Mouse (Mus musculus) midbrain, embryonic 10.5 days (tissue): ENCODE measurements around the gene Cd177. TPM values are rescaled to one million over a fixed set of nuclear protein-coding genes. Genes with fewer than 3 reads are reported as not detected.
"Not testable (repeated sequence)": the region's sequence is repeated elsewhere in the genome, so short reads cannot be mapped to it uniquely, and the experiment has no call there.

Experiments
- DNase-seq: peaks from one replicate; pipeline ENCODE4 v3.0.0-alpha.2; 2017; ENCODE audit warnings: low spot score
- H3K27ac ChIP-seq: fragments of 300-500 bp; sonication (generic); replicated peaks from 2 replicates; pipeline ENCODE4 v1.5.1; 2016; ENCODE audit warnings: mild to moderate bottlenecking
- H3K27me3 ChIP-seq: fragments of 300-500 bp; sonication (generic); 2 replicates; pipeline ENCODE4 v1.6.1; 2016; ENCODE audit warnings: low read depth, mild to moderate bottlenecking; ENCODE audit not compliant: poor library complexity, severe bottlenecking
- H3K36me3 ChIP-seq: fragments of 300-500 bp; sonication (generic); 2 replicates; pipeline ENCODE4 v1.6.1; 2016; ENCODE audit warnings: mild to moderate bottlenecking, moderate library complexity
- H3K4me1 ChIP-seq: fragments of 300-500 bp; sonication (generic); 2 replicates; pipeline ENCODE4 v1.6.1; 2016
- H3K4me3 ChIP-seq: fragments of 300-500 bp; sonication (generic); 2 replicates; pipeline ENCODE4 v1.5.1; 2016; ENCODE audit warnings: mild to moderate bottlenecking, moderate library complexity
- H3K9me3 ChIP-seq: fragments of 300-500 bp; sonication (generic); replicated peaks from 2 replicates; pipeline ENCODE4 v1.6.1; 2016; ENCODE audit warnings: mild to moderate bottlenecking
- WGBS: fragments of 180-500 bp; shearing (Covaris S2); methylation state at CpG from one replicate; pipeline ENCODE4 v1.1.7; 2016; 5-methylcytosine and 5-hydroxymethylcytosine counted together
- polyA plus RNA-seq: library from polyadenylated mRNA; unstranded; fragments of >200 nt; fragmentation: Nextera tagmentation; extraction: Ambion mirVana; gene quantifications from 2 replicates; pipeline ENCODE4 v1.2.1, GENCODE M21; 2016

Gene Cd177
- not detected in 2 replicates for polyA plus RNA-seq

DNA sequence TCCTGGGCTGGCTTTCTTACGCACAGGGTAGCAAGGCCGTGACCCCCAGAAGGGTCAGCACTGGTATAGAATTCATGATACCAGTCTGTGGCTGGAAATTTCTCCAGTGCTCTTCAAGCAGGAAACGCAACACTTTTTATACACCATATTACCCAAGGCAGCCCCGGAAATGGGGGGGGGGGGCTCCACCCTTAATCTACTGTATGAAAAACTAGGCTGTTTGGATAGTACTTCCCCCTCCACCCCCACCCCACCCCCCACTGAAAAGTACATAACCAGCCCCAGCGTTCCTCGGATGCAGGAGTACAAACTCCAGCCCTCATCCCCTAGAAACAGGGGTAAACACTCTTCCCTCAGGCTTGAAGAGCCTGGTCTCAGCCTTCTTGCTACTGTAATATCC lies at the start of gene Cd177:
Gene Cd177, minus strand, starts transcription at position 101 of the 400 bp plus-strand sequence.
- no peak within 1 kb of the TSS for H3K4me3 ChIP-seq
- H3K4me1 ChIP-seq, result no peaks in the 10 kb centered on the region
- WGBS, result 88% methylated on average over 6 of the region's 6 CpGs
- H3K36me3 ChIP-seq, result no peaks in the 10 kb centered on the region
- DNase-seq, result no peak
- no peak within 1 kb of the TSS for H3K27ac ChIP-seq
- H3K9me3 ChIP-seq, result no peaks in the 10 kb centered on the region
- no peaks in the 10 kb centered on the region for H3K27me3 ChIP-seq

GRCm38 (mm10) chr7:24809041-24809440 lies 48.9 kb upstream of the Cd177 start:
- H3K27me3 ChIP-seq, result no peaks in the 10 kb centered on the region
- 52% methylated on average over 2 of the region's 2 CpGs for WGBS
- no peaks in the 10 kb centered on the region for H3K36me3 ChIP-seq
- no peak for DNase-seq
- no peak overlapping the region for H3K27ac ChIP-seq
- H3K4me3 ChIP-seq, result no peak overlapping the region
- no peaks in the 10 kb centered on the region for H3K9me3 ChIP-seq
- H3K4me1 ChIP-seq, result peaks cover 7% of the 10 kb centered on the region; the same call in 1 of the 2 replicates

DNA sequence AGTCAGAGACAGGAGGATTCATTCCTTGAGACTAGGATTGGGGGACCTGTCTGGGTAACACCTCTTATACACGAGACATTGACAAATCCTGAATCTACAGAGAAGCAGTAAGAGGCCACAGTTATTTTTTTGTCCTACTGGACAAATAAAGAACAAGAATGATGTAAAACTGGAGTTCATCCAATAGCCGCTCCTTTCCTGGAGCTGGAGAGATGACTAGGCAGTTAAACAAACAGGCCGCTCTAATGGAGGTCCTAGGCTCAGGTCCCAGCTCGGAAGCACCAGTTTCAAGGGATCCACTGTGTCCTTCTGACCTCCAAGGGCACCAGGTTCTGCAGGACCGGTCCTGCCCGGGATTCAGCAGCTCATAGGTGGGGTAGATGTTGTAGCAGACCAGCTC lies 44.7 kb upstream of the Cd177 start:
- Histone ChIP-seq H3K36me3 (no peaks in the 10 kb centered on the region), H3K27me3 (no peaks in the 10 kb centered on the region), H3K4me1 (peaks cover 7% of the 10 kb centered on the region; the same call in 1 of the 2 replicates), H3K4me3 (no peak overlapping the region), H3K9me3 (no peaks in the 10 kb centered on the region), H3K27ac (no peak overlapping the region)
- WGBS, result 76% methylated on average over 6 of the region's 6 CpGs
- DNase-seq, result no peak

DNA sequence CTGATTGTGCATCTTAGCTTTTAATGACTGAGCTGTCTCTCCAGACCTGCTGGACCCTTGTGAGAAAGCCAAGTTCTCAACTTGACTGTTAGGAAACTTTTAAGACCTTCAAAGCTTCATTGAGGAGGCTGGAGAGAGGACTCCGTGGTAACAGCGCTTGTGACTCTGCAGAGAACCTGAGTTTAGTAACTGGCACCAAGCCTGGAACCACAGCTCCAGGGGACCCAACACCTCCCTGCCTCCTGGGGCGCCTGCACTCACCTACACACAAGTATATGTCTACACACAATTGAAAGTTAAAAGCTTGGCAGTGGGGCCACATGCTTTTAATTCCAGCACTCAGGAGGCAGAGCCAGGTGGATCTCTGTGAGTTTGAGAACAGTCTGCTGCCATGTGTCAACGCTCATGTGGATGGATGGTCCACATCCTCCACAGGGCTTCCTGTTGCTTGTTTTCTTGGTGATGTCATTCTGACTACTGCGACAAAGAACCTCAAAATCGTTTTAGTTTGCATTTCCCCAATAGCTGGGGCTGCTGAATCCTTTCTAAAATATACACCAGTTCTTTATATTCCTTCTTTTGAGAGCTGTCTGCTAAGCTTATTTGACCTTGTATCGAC lies 42.1 kb upstream of the Cd177 start:
- H3K27ac ChIP-seq, result no peak overlapping the region
- peaks cover 5% of the 10 kb centered on the region; the same call in 1 of the 2 replicates for H3K9me3 ChIP-seq
- H3K4me3 ChIP-seq, result no peak overlapping the region
- H3K36me3 ChIP-seq, result no peaks in the 10 kb centered on the region
- no peak for DNase-seq
- no peaks in the 10 kb centered on the region for H3K4me1 ChIP-seq
- H3K27me3 ChIP-seq, result no peaks in the 10 kb centered on the region
- WGBS, result 80% methylated on average over 7 of the region's 7 CpGs

DNA sequence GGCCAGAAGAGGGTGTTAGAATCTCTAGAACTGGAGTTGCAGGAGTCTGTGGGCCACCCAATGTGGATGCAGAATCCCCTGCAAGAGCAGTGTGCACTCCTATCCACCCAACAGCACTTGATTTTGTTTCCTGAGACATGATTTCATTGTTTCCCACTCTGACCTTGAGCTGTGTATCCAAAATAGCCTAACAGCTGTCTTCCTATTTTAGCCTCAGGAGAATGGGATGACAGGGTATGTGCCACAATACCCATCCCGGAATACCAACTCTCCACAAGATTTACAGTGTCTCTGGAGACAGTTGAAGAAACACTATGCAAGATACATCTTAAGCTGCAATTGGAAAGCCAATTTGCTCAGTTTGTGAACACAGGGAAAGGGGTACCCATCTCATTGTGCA lies 37.8 kb upstream of the Cd177 start:
- H3K9me3 ChIP-seq, result peaks cover 19% of the 10 kb centered on the region; the same call in 1 of the 2 replicates
- DNase-seq, result no peak
- no peaks in the 10 kb centered on the region for H3K4me1 ChIP-seq
- H3K27ac ChIP-seq, result no peak overlapping the region
- WGBS, result 96% methylated on average over 1 of the region's 1 CpGs
- no peaks in the 10 kb centered on the region for H3K36me3 ChIP-seq
- H3K4me3 ChIP-seq, result no peak overlapping the region
- no peaks in the 10 kb centered on the region for H3K27me3 ChIP-seq

DNA sequence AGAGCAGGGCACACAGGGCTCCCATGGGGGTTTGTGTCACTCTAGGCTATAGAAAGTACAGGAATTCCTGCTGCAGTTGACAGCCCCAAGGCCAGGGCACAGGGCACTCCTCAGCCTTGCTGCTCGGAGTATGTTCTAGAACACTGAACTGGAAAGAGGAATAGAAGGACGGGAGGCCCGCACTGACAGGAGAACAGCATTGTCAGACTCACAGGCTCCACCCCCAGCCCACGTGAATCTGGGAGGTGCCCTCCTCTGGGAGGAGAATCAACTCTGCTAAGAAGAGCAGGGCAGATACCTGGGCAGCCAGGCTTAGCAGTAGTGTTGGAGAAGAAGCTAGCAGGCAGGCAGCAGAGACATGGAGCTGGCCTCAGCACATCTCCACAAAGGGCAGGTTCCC lies 16.8 kb upstream of the Cd177 start, which contains the start of gene Ceacam10:
Gene Ceacam10, plus strand, starts transcription at position 289 of the 400 bp plus-strand sequence.
- H3K4me3 ChIP-seq, H3K36me3 ChIP-seq, H3K9me3 ChIP-seq, H3K4me1 ChIP-seq, H3K27ac ChIP-seq, H3K27me3 ChIP-seq, DNase-seq: not testable (repeated sequence)
- WGBS, result 49% methylated on average over 4 of the region's 4 CpGs

GRCm38 (mm10) chr7:24776145-24776544 lies 16.0 kb upstream of the Cd177 start:
- Histone ChIP-seq H3K4me3 (no peak overlapping the region), H3K27ac (no peak overlapping the region), H3K9me3 (no peaks in the 10 kb centered on the region), H3K27me3 (no peaks in the 10 kb centered on the region), H3K36me3 (no peaks in the 10 kb centered on the region), H3K4me1 (no peaks in the 10 kb centered on the region)
- DNase-seq, result no peak
- 76% methylated on average over 2 of the region's 2 CpGs for WGBS

- no peaks in the 10 kb centered on the region for H3K27me3 ChIP-seq
- no peak overlapping the region for H3K27ac ChIP-seq
- H3K4me3 ChIP-seq, result no peak overlapping the region
- no peaks in the 10 kb centered on the region; the same call in 1 of the 2 replicates for H3K9me3 ChIP-seq
- no peaks in the 10 kb centered on the region for H3K4me1 ChIP-seq
- WGBS, result 63% methylated on average over 3 of the region's 3 CpGs
- no peak for DNase-seq
- H3K36me3 ChIP-seq, result no peaks in the 10 kb centered on the region
Observed at GRCm38 (mm10) chr7:24773942-24774535, 13.9 kb upstream of the Cd177 start.

GRCm38 (mm10) chr7:24771361-24771760 lies 11.2 kb upstream of the Cd177 start:
- no peaks in the 10 kb centered on the region for H3K27me3 ChIP-seq
- no peaks in the 10 kb centered on the region; the same call in 1 of the 2 replicates for H3K9me3 ChIP-seq
- H3K4me3 ChIP-seq, result no peak overlapping the region
- no peak overlapping the region for H3K27ac ChIP-seq
- H3K36me3 ChIP-seq, result no peaks in the 10 kb centered on the region
- peaks cover 6% of the 10 kb centered on the region for H3K4me1 ChIP-seq
- no peak for DNase-seq

DNA sequence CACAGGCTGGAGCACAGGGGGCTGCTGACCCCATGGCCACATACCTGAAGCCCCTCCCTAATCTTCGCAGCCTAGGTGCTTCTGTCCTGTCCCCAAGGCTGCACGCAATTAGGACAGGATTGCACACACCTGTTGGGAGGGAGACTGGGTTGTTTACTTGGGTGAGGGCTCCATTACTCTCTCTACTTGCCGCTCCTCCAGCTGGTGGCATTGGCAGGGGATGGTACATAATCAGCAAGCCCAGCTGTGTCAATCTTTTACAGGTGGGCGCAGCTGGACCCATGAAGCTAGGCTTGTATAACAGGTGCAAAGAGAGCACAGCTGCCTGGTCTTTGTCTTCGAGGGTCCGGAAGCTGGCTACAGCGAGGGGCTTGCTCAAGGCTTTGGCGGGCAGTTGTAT lies 2.5 kb upstream of the Cd177 start:
- no peak overlapping the region for H3K27ac ChIP-seq
- H3K4me3 ChIP-seq, result no peak overlapping the region
- no peaks in the 10 kb centered on the region for H3K27me3 ChIP-seq
- no peaks in the 10 kb centered on the region for H3K36me3 ChIP-seq
- H3K9me3 ChIP-seq, result no peaks in the 10 kb centered on the region
- peaks cover 2% of the 10 kb centered on the region for H3K4me1 ChIP-seq
- WGBS, result 87% methylated on average over 8 of the region's 8 CpGs
- no peak for DNase-seq

DNA sequence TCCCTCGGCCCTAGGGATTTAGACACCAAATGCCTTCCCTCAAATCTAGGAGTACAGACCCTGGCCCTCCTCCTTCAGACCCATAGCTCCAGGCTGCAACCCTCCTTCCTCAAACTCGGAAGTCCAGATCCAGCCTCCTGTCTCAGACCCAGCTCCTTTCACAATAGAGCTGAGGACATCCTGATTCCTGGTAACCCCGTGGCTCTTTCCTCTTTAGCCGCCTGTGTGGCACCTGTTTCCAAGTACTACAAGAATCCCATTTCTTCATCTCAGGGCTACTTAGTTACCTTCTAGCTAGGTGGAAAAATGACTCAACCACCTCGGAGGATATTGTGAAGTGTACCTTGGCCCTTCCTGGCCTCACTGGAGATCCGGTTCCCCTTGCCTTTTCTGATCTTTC lies 1.1 kb upstream of the Cd177 start:
- DNase-seq, result no peak
- no peak overlapping the region for H3K4me3 ChIP-seq
- no peaks in the 10 kb centered on the region for H3K4me1 ChIP-seq
- WGBS, result 76% methylated on average over 6 of the region's 6 CpGs
- H3K9me3 ChIP-seq, result no peaks in the 10 kb centered on the region
- H3K27me3 ChIP-seq, result no peaks in the 10 kb centered on the region
- H3K36me3 ChIP-seq, result no peaks in the 10 kb centered on the region
- H3K27ac ChIP-seq, result no peak overlapping the region

DNA sequence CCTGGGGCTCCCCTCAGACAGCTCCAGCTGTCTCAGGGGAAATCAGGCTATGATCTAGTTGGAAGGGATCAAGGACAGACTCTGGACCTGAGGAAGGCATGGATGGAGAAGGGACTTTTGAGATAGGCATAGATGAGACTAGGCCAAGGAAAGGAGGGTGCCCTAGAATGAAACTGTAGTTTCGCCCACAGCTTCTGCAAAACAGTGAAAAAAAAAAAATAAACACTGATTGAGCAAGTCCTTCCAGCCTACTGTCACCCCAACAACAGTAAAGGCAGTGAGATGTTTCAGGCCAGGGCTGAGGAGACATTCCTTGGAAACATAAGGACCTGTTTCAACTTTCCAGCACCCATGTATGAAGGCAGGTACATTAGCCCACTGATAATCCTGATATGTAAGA lies 1.6 kb downstream of the Cd177 start:
- Histone ChIP-seq H3K4me3 (no peak overlapping the region), H3K4me1 (no peaks in the 10 kb centered on the region), H3K9me3 (no peaks in the 10 kb centered on the region), H3K36me3 (no peaks in the 10 kb centered on the region), H3K27me3 (no peaks in the 10 kb centered on the region), H3K27ac (no peak overlapping the region)
- DNase-seq, result no peak
- WGBS, result 93% methylated on average over 1 of the region's 1 CpGs

GRCm38 (mm10) chr7:24753476-24753875 lies 6.6 kb downstream of the Cd177 start:
- H3K4me3 ChIP-seq, result no peak overlapping the region
- H3K36me3 ChIP-seq, result no peaks in the 10 kb centered on the region
- DNase-seq, result no peak
- 84% methylated on average over 5 of the region's 5 CpGs for WGBS
- H3K27me3 ChIP-seq, result no peaks in the 10 kb centered on the region
- no peaks in the 10 kb centered on the region for H3K9me3 ChIP-seq
- no peak overlapping the region for H3K27ac ChIP-seq
- H3K4me1 ChIP-seq, result 0 out of 2 replicates have a peak, but pooled peaks cover 3% of the 10 kb centered on the region
